Mouse (Mus musculus) embryonic facial prominence, embryonic 12.5 days (tissue): ENCODE data around the gene Wnk2. TPM values are rescaled to one million over a fixed set of nuclear protein-coding genes. Genes with fewer than 3 reads are reported as not detected.
A peak's percentile ranks its signal among the peaks of the same experiment; 100 is the strongest.

Experiments
- ATAC-seq: fragments of 200-750 bp; cut with Nextera tagmentation; 2 replicates; pipeline ENCODE4 v1.8.0; 2017; ENCODE audit not compliant: insufficient number of reproducible peaks, insufficient read depth, low FRiP score, low TSS enrichment
- H3K27ac ChIP-seq: fragments of 300-500 bp; sonication (generic); 2 replicates; pipeline ENCODE4 v1.5.1; 2016; ENCODE audit warnings: mild to moderate bottlenecking
- H3K27me3 ChIP-seq: fragments of 300-500 bp; sonication (generic); 2 replicates; pipeline ENCODE4 v1.6.1; 2016; ENCODE audit warnings: mild to moderate bottlenecking, moderate library complexity
- H3K36me3 ChIP-seq: fragments of 300-500 bp; sonication (generic); 2 replicates; pipeline ENCODE4 v1.6.1; 2016; ENCODE audit warnings: mild to moderate bottlenecking
- H3K4me1 ChIP-seq: fragments of 300-500 bp; sonication (generic); 2 replicates; pipeline ENCODE4 v1.6.1; 2016
- H3K4me2 ChIP-seq: fragments of 300-500 bp; sonication (generic); replicated peaks from 2 replicates; pipeline ENCODE4 v1.6.1; 2016; ENCODE audit warnings: mild to moderate bottlenecking, moderate library complexity
- H3K4me3 ChIP-seq: fragments of 300-500 bp; sonication (generic); 2 replicates; pipeline ENCODE4 v1.5.1; 2016; ENCODE audit warnings: mild to moderate bottlenecking
- H3K9ac ChIP-seq: fragments of 300-500 bp; sonication (generic); 2 replicates; pipeline ENCODE4 v1.6.1; 2016; ENCODE audit warnings: mild to moderate bottlenecking, moderate library complexity
- H3K9me3 ChIP-seq: fragments of 300-500 bp; sonication (generic); 2 replicates; pipeline ENCODE4 v1.6.1; 2016; ENCODE audit warnings: mild to moderate bottlenecking, moderate library complexity
- WGBS: fragments of 180-500 bp; shearing (Covaris S2); methylation state at CpG from one replicate; pipeline ENCODE4 v1.1.7; 2016; 5-methylcytosine and 5-hydroxymethylcytosine counted together
- polyA plus RNA-seq: library from polyadenylated mRNA; unstranded; fragments of >200 nt; fragmentation: Nextera tagmentation; extraction: Ambion mirVana; gene quantifications from 2 replicates; pipeline ENCODE4 v1.2.1, GENCODE M21; 2016

Gene Wnk2
- 3.0 and 3.9 TPM in 2 replicates for polyA plus RNA-seq

- peak within 1 kb of the TSS; percentile 77 for H3K4me3 ChIP-seq
- peak within 1 kb of the TSS; percentile 9; the same call in 1 of the 2 replicates for H3K27ac ChIP-seq
- H3K9ac ChIP-seq: peak within 1 kb of the TSS; percentile 74
- peak; percentile 11; the same call in 1 of the 2 replicates for ATAC-seq
- peaks cover 4% of the 10 kb centered on the region for H3K4me1 ChIP-seq
- H3K36me3 ChIP-seq: no peaks in the 10 kb centered on the region
- no peaks in the 10 kb centered on the region for H3K9me3 ChIP-seq
- peak within 1 kb of the TSS; percentile 97 for H3K4me2 ChIP-seq
- WGBS: under 1% methylated on average over 40 of the region's 43 CpGs
- H3K27me3 ChIP-seq: peaks cover 55% of the 10 kb centered on the region
These were observed at the start of gene Wnk2 for GRCm38 (mm10) chr13:49147858-49148226. TSS of gene Wnk2 (minus strand) at chr13:49148014.

- Histone ChIP-seq H3K4me1 (peaks cover 8% of the 10 kb centered on the region), H3K27me3 (no peaks in the 10 kb centered on the region), H3K4me3 (no peak overlapping the region), H3K9me3 (no peaks in the 10 kb centered on the region), H3K36me3 (peaks cover 12% of the 10 kb centered on the region; the same call in 1 of the 2 replicates), H3K9ac (no peak overlapping the region), H3K27ac (no peak overlapping the region), H3K4me2 (no peak overlapping the region)
- no peak for ATAC-seq
- 82% methylated on average over 6 of the region's 6 CpGs for WGBS
These were observed 49.0 kb upstream of the Wnk2 start for GRCm38 (mm10) chr13:49196766-49197165.

- ATAC-seq: no peak
- H3K9ac ChIP-seq: no peak overlapping the region
These were observed 48.4 kb upstream of the Wnk2 start for GRCm38 (mm10) chr13:49196211-49196610.

GRCm38 (mm10) chr13:49195651-49196050 is 47.8 kb upstream of the Wnk2 start:
- H3K4me2 ChIP-seq: no peak overlapping the region
- H3K27me3 ChIP-seq: no peaks in the 10 kb centered on the region
- 89% methylated on average over 7 of the region's 7 CpGs for WGBS
- no peak for ATAC-seq
- H3K4me3 ChIP-seq: no peak overlapping the region
- peaks cover 19% of the 10 kb centered on the region for H3K4me1 ChIP-seq
- H3K27ac ChIP-seq: no peak overlapping the region
- peaks cover 12% of the 10 kb centered on the region; the same call in 1 of the 2 replicates for H3K36me3 ChIP-seq
- H3K9me3 ChIP-seq: no peaks in the 10 kb centered on the region
- no peak overlapping the region for H3K9ac ChIP-seq

More at GRCm38 (mm10) chr13:49196211-49196610, 48.4 kb upstream of the Wnk2 start:
- no peak overlapping the region for H3K27ac ChIP-seq
- no peak overlapping the region for H3K4me3 ChIP-seq
- no peaks in the 10 kb centered on the region for H3K27me3 ChIP-seq
- WGBS: 81% methylated on average over 5 of the region's 5 CpGs
- H3K36me3 ChIP-seq: peaks cover 12% of the 10 kb centered on the region; the same call in 1 of the 2 replicates
- no peaks in the 10 kb centered on the region for H3K9me3 ChIP-seq
- H3K4me2 ChIP-seq: no peak overlapping the region
- H3K4me1 ChIP-seq: peaks cover 13% of the 10 kb centered on the region

- H3K9ac ChIP-seq: no peak overlapping the region
- H3K36me3 ChIP-seq: peaks cover 12% of the 10 kb centered on the region; the same call in 1 of the 2 replicates
- peaks cover 19% of the 10 kb centered on the region for H3K4me1 ChIP-seq
- H3K9me3 ChIP-seq: no peaks in the 10 kb centered on the region
- WGBS: 93% methylated on average over 13 of the region's 13 CpGs
- no peaks in the 10 kb centered on the region for H3K27me3 ChIP-seq
- ATAC-seq: no peak
- no peak overlapping the region for H3K4me3 ChIP-seq
- H3K4me2 ChIP-seq: no peak overlapping the region
- no peak overlapping the region for H3K27ac ChIP-seq
These were observed 47.0 kb upstream of the Wnk2 start for GRCm38 (mm10) chr13:49194811-49195210.

GRCm38 (mm10) chr13:49193650-49194049 is 45.8 kb upstream of the Wnk2 start:
- Histone ChIP-seq H3K9me3 (no peaks in the 10 kb centered on the region), H3K36me3 (peaks cover 12% of the 10 kb centered on the region; the same call in 1 of the 2 replicates), H3K27me3 (no peaks in the 10 kb centered on the region), H3K9ac (no peak overlapping the region), H3K4me3 (no peak overlapping the region), H3K4me2 (no peak overlapping the region), H3K27ac (no peak overlapping the region), H3K4me1 (peaks cover 26% of the 10 kb centered on the region)
- WGBS: 94% methylated on average over 17 of the region's 17 CpGs
- no peak for ATAC-seq

GRCm38 (mm10) chr13:49192156-49192855 is 44.5 kb upstream of the Wnk2 start:
- Histone ChIP-seq H3K4me1 (peaks cover 35% of the 10 kb centered on the region), H3K27me3 (no peaks in the 10 kb centered on the region)
- 72% methylated on average over 16 of the region's 16 CpGs for WGBS

GRCm38 (mm10) chr13:49191673-49192035 is 43.8 kb upstream of the Wnk2 start:
- Histone ChIP-seq H3K4me3 (no peak overlapping the region), H3K9me3 (no peaks in the 10 kb centered on the region), H3K27me3 (no peaks in the 10 kb centered on the region), H3K4me2 (no peak overlapping the region), H3K27ac (no peak overlapping the region), H3K4me1 (peaks cover 35% of the 10 kb centered on the region), H3K9ac (no peak overlapping the region), H3K36me3 (peaks cover 12% of the 10 kb centered on the region; the same call in 1 of the 2 replicates)
- no peak for ATAC-seq
- 55% methylated on average over 5 of the region's 5 CpGs for WGBS

More at GRCm38 (mm10) chr13:49192156-49192855, 44.5 kb upstream of the Wnk2 start:
- Histone ChIP-seq H3K27ac (no peak overlapping the region), H3K4me2 (no peak overlapping the region), H3K4me3 (no peak overlapping the region), H3K9ac (no peak overlapping the region), H3K36me3 (peaks cover 12% of the 10 kb centered on the region; the same call in 1 of the 2 replicates), H3K9me3 (no peaks in the 10 kb centered on the region)
- ATAC-seq: no peak

GRCm38 (mm10) chr13:49190876-49191672 is 43.3 kb upstream of the Wnk2 start:
- Histone ChIP-seq H3K36me3 (peaks cover 12% of the 10 kb centered on the region; the same call in 1 of the 2 replicates), H3K9me3 (no peaks in the 10 kb centered on the region), H3K27me3 (no peaks in the 10 kb centered on the region), H3K4me3 (no peak overlapping the region), H3K27ac (no peak overlapping the region), H3K4me1 (peaks cover 35% of the 10 kb centered on the region), H3K4me2 (no peak overlapping the region), H3K9ac (no peak overlapping the region)
- no peak for ATAC-seq
- 76% methylated on average over 7 of the region's 7 CpGs for WGBS

- no peak overlapping the region for H3K4me2 ChIP-seq
- no peaks in the 10 kb centered on the region for H3K27me3 ChIP-seq
- no peak for ATAC-seq
- 70% methylated on average over 12 of the region's 12 CpGs for WGBS
- no peak overlapping the region for H3K4me3 ChIP-seq
- H3K36me3 ChIP-seq: peaks cover 3% of the 10 kb centered on the region; the same call in 1 of the 2 replicates
- no peaks in the 10 kb centered on the region for H3K9me3 ChIP-seq
- H3K4me1 ChIP-seq: peaks cover 35% of the 10 kb centered on the region
- H3K27ac ChIP-seq: no peak overlapping the region
- no peak overlapping the region for H3K9ac ChIP-seq
These were observed 42.4 kb upstream of the Wnk2 start for GRCm38 (mm10) chr13:49189970-49190870.

- no peak overlapping the region for H3K9ac ChIP-seq
- no peaks in the 10 kb centered on the region for H3K9me3 ChIP-seq
- no peaks in the 10 kb centered on the region for H3K36me3 ChIP-seq
- H3K27ac ChIP-seq: no peak overlapping the region
- no peak for ATAC-seq
- H3K4me1 ChIP-seq: peaks cover 35% of the 10 kb centered on the region
- no peak overlapping the region for H3K4me3 ChIP-seq
- peak overlapping the region; percentile 99 for H3K4me2 ChIP-seq
- WGBS: 25% methylated on average over 2 of the region's 2 CpGs
- H3K27me3 ChIP-seq: no peaks in the 10 kb centered on the region
These were observed 41.1 kb upstream of the Wnk2 start for GRCm38 (mm10) chr13:49188966-49189360.
